In genomic region chr16:95636615-95637014, GRCm38 (mm10) we compare ENCODE assay signal across 18 mouse cellular contexts. TPM values are rescaled to one million over a fixed set of nuclear protein-coding genes. Genes with fewer than 3 reads are reported as not detected.
DNase-seq lines count a peak whose midpoint lies in the region; ATAC-seq and TF ChIP-seq lines count a peak whose summit lies in the region.
"Had no signal": no experiment of that assay in that cellular context is flagged by ENCODE, and none has a peak within 500 bp of the region (broad histone marks: within the 10 kb centered on the region; RNA-seq: fewer than 3 reads in every experiment).

No protein-coding gene starts in this region.

- ATAC-seq in intestine, embryonic 16.5 days, result peak; percentile 63; the same call in 1 of the 2 replicates
- ATAC-seq in intestine, embryonic 15.5 days, result no peak
- peak; percentile 28; the same call in 1 of the 2 replicates for ATAC-seq in intestine, postnatal 0 days
- 0 out of 2 replicates have a peak, but pooled peaks have one; percentile 13 for ATAC-seq in liver, embryonic 14.5 days (ENCODE audit: insufficient read depth)
- ATAC-seq: forebrain, embryonic 13.5 days had no signal

- DNase-seq in liver, embryonic 14.5 days (ENCODE audit: low read depth in 3 of 3, low spot score in 3 of 3), result no peak
- DNase-seq in urinary bladder, postnatal 25 days (ENCODE audit: low spot score), result no peak
- no peak for DNase-seq in gastrocnemius, postnatal 4 days (ENCODE audit: low spot score in 2 of 2)
- DNase-seq: adrenal gland, postnatal 10 days; cerebellum, adult 2 months; cerebellum, postnatal 10 days; gastrocnemius, adult 2 months; gastrocnemius, postnatal 25 days; heart, adult 11 months; heart, postnatal 36 days had no signal

- no peaks in the 10 kb centered on the region for H3K27me3 ChIP-seq in intestine, embryonic 16.5 days (replicated peaks; ENCODE audit: control insufficient read depth, insufficient read depth, low read length)
- no peaks in the 10 kb centered on the region for H3K27me3 ChIP-seq in intestine, embryonic 15.5 days (replicated peaks)
- no peaks in the 10 kb centered on the region for H3K27me3 ChIP-seq in intestine, postnatal 0 days (replicated peaks; ENCODE audit: control insufficient read depth, insufficient read depth, low read length)
- H3K27me3 ChIP-seq in liver, embryonic 14.5 days (ENCODE audit: control insufficient read depth, insufficient read depth, low read length), result no peaks in the 10 kb centered on the region
- H3K27me3 ChIP-seq: CH12.LX; forebrain, embryonic 13.5 days; heart, embryonic 13.5 days; hindbrain, embryonic 15.5 days had no signal

- no peak overlapping the region for H3K9ac ChIP-seq in intestine, embryonic 16.5 days (ENCODE audit: low read depth, low read length)
- H3K9ac ChIP-seq in intestine, embryonic 15.5 days, result no peak overlapping the region
- no peak overlapping the region for H3K9ac ChIP-seq in intestine, postnatal 0 days (ENCODE audit: low read depth, low read length)
- H3K9ac ChIP-seq in liver, embryonic 14.5 days (replicated peaks), result no peak overlapping the region
- H3K9ac ChIP-seq: forebrain, embryonic 13.5 days; heart, embryonic 13.5 days; hindbrain, embryonic 15.5 days had no signal

- no peak overlapping the region for H3K4me2 ChIP-seq in intestine, embryonic 16.5 days (ENCODE audit: low read depth, low read length)
- H3K4me2 ChIP-seq in intestine, embryonic 15.5 days (replicated peaks), result no peak overlapping the region
- H3K4me2 ChIP-seq in intestine, postnatal 0 days (replicated peaks; ENCODE audit: low read depth), result no peak overlapping the region
- no peak overlapping the region for H3K4me2 ChIP-seq in liver, embryonic 14.5 days (ENCODE audit: low read depth)
- H3K4me2 ChIP-seq: forebrain, embryonic 13.5 days; heart, embryonic 13.5 days; hindbrain, embryonic 15.5 days had no signal

- TF ChIP-seq EP300 in liver, embryonic 14.5 days (IDR thresholded peaks at IDR 0.05; ENCODE audit: low read depth), result no peak

- no peak for TF ChIP-seq CTCF in intestine, postnatal 0 days (IDR thresholded peaks at IDR 0.05; ENCODE audit: low read depth)
- no peak for TF ChIP-seq CTCF in liver, embryonic 14.5 days (IDR thresholded peaks at IDR 0.05; ENCODE audit: low read depth)

- H3K4me1 ChIP-seq in intestine, embryonic 16.5 days (ENCODE audit: control insufficient read depth, insufficient read depth, low read length), result no peaks in the 10 kb centered on the region
- no peaks in the 10 kb centered on the region for H3K4me1 ChIP-seq in intestine, embryonic 15.5 days (replicated peaks)
- H3K4me1 ChIP-seq in intestine, postnatal 0 days (replicated peaks; ENCODE audit: control insufficient read depth, insufficient read depth, low read length), result no peaks in the 10 kb centered on the region
- peaks cover 0 to 5% of the 10 kb centered on the region in 2 experiments; a peak in 2 of 4 replicates for H3K4me1 ChIP-seq in liver, embryonic 14.5 days (replicated peaks; ENCODE audit: control insufficient read depth in 2 of 2, insufficient read depth in 2 of 2, low read length in 1 of 2)
- H3K4me1 ChIP-seq: forebrain, embryonic 13.5 days; heart, embryonic 13.5 days; hindbrain, embryonic 15.5 days had no signal

- no peak overlapping the region for H3K4me3 ChIP-seq in intestine, embryonic 16.5 days (ENCODE audit: low read length)
- H3K4me3 ChIP-seq in intestine, embryonic 15.5 days (replicated peaks), result no peak overlapping the region
- H3K4me3 ChIP-seq in intestine, postnatal 0 days (ENCODE audit: low read depth, low read length), result no peak overlapping the region
- no peak overlapping the region for H3K4me3 ChIP-seq in liver, embryonic 14.5 days (ENCODE audit: insufficient read depth in 1 of 2, low read depth in 2 of 2, low read length in 2 of 2)
- H3K4me3 ChIP-seq: embryonic facial prominence, embryonic 10.5 days; forebrain, embryonic 13.5 days; gastrocnemius, adult 2 months; heart, embryonic 13.5 days; hindbrain, embryonic 15.5 days had no signal

- no peaks in the 10 kb centered on the region for H3K36me3 ChIP-seq in intestine, embryonic 16.5 days (ENCODE audit: control insufficient read depth, insufficient read depth, low read length)
- no peaks in the 10 kb centered on the region for H3K36me3 ChIP-seq in intestine, embryonic 15.5 days
- no peaks in the 10 kb centered on the region for H3K36me3 ChIP-seq in intestine, postnatal 0 days (ENCODE audit: control insufficient read depth, insufficient read depth)
- no peaks in the 10 kb centered on the region for H3K36me3 ChIP-seq in liver, embryonic 14.5 days (replicated peaks; ENCODE audit: control insufficient read depth, insufficient read depth, low read depth)
- H3K36me3 ChIP-seq: embryonic facial prominence, embryonic 10.5 days; heart, embryonic 13.5 days; hindbrain, embryonic 15.5 days had no signal

- WGBS in intestine, embryonic 16.5 days, result 58% methylated on average over 7 of the region's 7 CpGs
- 61% methylated on average over 7 of the region's 7 CpGs for WGBS in intestine, embryonic 15.5 days
- 44% methylated on average over 7 of the region's 7 CpGs for WGBS in intestine, postnatal 0 days
- WGBS in liver, embryonic 14.5 days (ENCODE audit: insufficient replicate concordance), result 57% methylated on average over 7 of the region's 7 CpGs

- no peak overlapping the region for H3K27ac ChIP-seq in intestine, embryonic 16.5 days (ENCODE audit: low read length)
- H3K27ac ChIP-seq in intestine, embryonic 15.5 days, result no peak overlapping the region
- H3K27ac ChIP-seq in intestine, postnatal 0 days (ENCODE audit: low read depth, low read length), result no peak overlapping the region
- H3K27ac ChIP-seq in liver, embryonic 14.5 days, result no peak overlapping the region
- H3K27ac ChIP-seq: embryonic facial prominence, embryonic 10.5 days; forebrain, embryonic 13.5 days; gastrocnemius, adult 2 months; heart, embryonic 13.5 days; hindbrain, embryonic 15.5 days had no signal

- H3K9me3 ChIP-seq in intestine, embryonic 16.5 days (ENCODE audit: control insufficient read depth, low read length), result no peaks in the 10 kb centered on the region
- no peaks in the 10 kb centered on the region for H3K9me3 ChIP-seq in intestine, embryonic 15.5 days
- H3K9me3 ChIP-seq in intestine, postnatal 0 days (ENCODE audit: control insufficient read depth), result no peaks in the 10 kb centered on the region
- H3K9me3 ChIP-seq in liver, embryonic 14.5 days (ENCODE audit: control insufficient read depth, low read length), result no peaks in the 10 kb centered on the region
- H3K9me3 ChIP-seq: embryonic facial prominence, embryonic 10.5 days; forebrain, embryonic 13.5 days; heart, embryonic 13.5 days; hindbrain, embryonic 15.5 days had no signal

RNA-seq across cellular contexts. Expression of gene Erg, which starts 50.2 kb away (rescaled TPM):
- 3.7 and 3.8 TPM in 2 replicates for polyA plus RNA-seq in intestine, embryonic 16.5 days (2015; fragmentation: Nextera tagmentation; extraction: Ambion mirVana)
- 4.0 and 4.9 TPM in 2 replicates for polyA plus RNA-seq in intestine, embryonic 15.5 days (2015; fragmentation: Nextera tagmentation; extraction: Ambion mirVana)
- 2.0 and 2.4 TPM in 2 replicates for polyA plus RNA-seq in intestine, postnatal 0 days (2015; fragmentation: Nextera tagmentation; extraction: Ambion mirVana)
- polyA plus RNA-seq in liver, embryonic 14.5 days (2012; rRNA removed), result 2.8 TPM in 2 replicates
- polyA plus RNA-seq in liver, embryonic 14.5 days (2014; fragmentation: Nextera tagmentation; extraction: Ambion mirVana), result 0.47 and 0.61 TPM in 2 replicates
- 10 to 100 TPM; 22.0 to 23.5 TPM for total RNA-seq in gastrocnemius, postnatal 4 days (2021)
